Mouse (Mus musculus) cerebellum, postnatal 14 days (tissue): ENCODE measurements around the gene Pin1.
A peak's percentile ranks its signal among the peaks of the same experiment; 100 is the strongest.
"Not testable (repeated sequence)": the region's sequence is repeated elsewhere in the genome, so short reads cannot be mapped to it uniquely, and the experiment has no call there.

Source experiments
- DNase-seq, 2 experiments: peaks; one replicate each; pipeline ENCODE4 v3.0.0; 2021; ENCODE audit warnings: mixed read lengths in 2 of 2

Gene Pin1

GRCm38 (mm10) chr9:20651602-20652259 lies at the start of gene Pin1:
Gene Pin1 (plus strand): TSS chr9:20652095.
- peak; percentile 97 to 98 for DNase-seq

- DNase-seq = no peak
These were observed 45.6 kb upstream of the Pin1 start for GRCm38 (mm10) chr9:20606269-20606668.

- DNase-seq = peak; percentile 87 to 92
These were observed 44.6 kb upstream of the Pin1 start for GRCm38 (mm10) chr9:20607100-20607974.

- no peak for DNase-seq
These were observed 41.9 kb upstream of the Pin1 start for GRCm38 (mm10) chr9:20609831-20610464.

- DNase-seq = no peak
These were observed 39.9 kb upstream of the Pin1 start for GRCm38 (mm10) chr9:20611976-20612375.

- no peak for DNase-seq
These were observed 35.2 kb upstream of the Pin1 start for GRCm38 (mm10) chr9:20616685-20617084.

GRCm38 (mm10) chr9:20631332-20631731 lies 20.6 kb upstream of the Pin1 start:
- no peak for DNase-seq

- not testable (repeated sequence) for DNase-seq
These were observed 16.2 kb upstream of the Pin1 start for GRCm38 (mm10) chr9:20635676-20636075.

GRCm38 (mm10) chr9:20636256-20636655 lies 15.6 kb upstream of the Pin1 start:
- no peak for DNase-seq

- no peak for DNase-seq
These were observed 15.1 kb upstream of the Pin1 start for GRCm38 (mm10) chr9:20636790-20637189.

GRCm38 (mm10) chr9:20638552-20638951 lies 13.3 kb upstream of the Pin1 start:
- no peak for DNase-seq

- no peak for DNase-seq
These were observed 12.4 kb upstream of the Pin1 start for GRCm38 (mm10) chr9:20639486-20639885.

- no peak for DNase-seq
These were observed 10.4 kb upstream of the Pin1 start for GRCm38 (mm10) chr9:20641501-20641900.

GRCm38 (mm10) chr9:20642101-20642895 lies 9.6 kb upstream of the Pin1 start, which contains the start of gene Ubl5:
Gene Ubl5 (plus strand): TSS chr9:20642878.
- DNase-seq = peak; percentile 84 to 91

GRCm38 (mm10) chr9:20642896-20643466 lies 8.9 kb upstream of the Pin1 start:
- peak; percentile 67 to 81 for DNase-seq

- peak in 1 of 2 experiments; percentile 6 for DNase-seq
These were observed 8.1 kb upstream of the Pin1 start for GRCm38 (mm10) chr9:20643781-20644180.

GRCm38 (mm10) chr9:20644360-20645081 lies 7.4 kb upstream of the Pin1 start, which contains the start of gene Fbxl12:
Gene Fbxl12 (minus strand): TSS chr9:20644767.
- DNase-seq = peak; percentile 79 to 80

GRCm38 (mm10) chr9:20645121-20645520 lies 6.8 kb upstream of the Pin1 start:
- peak; percentile 36 to 40 for DNase-seq

GRCm38 (mm10) chr9:20652260-20652658 lies 364 bp downstream of the Pin1 start:
- no peak for DNase-seq

GRCm38 (mm10) chr9:20653859-20654258 lies 2.0 kb downstream of the Pin1 start:
- no peak for DNase-seq

GRCm38 (mm10) chr9:20657546-20657945 lies 5.7 kb downstream of the Pin1 start:
- peak; percentile 53 to 68 for DNase-seq
